Mouse (Mus musculus) midbrain, embryonic 15.5 days (tissue): ENCODE measurements at regions not wholly inside any gene's neighbourhood (a gene's known extent, or its start where the extent isn't known, plus 50 kb on each side); places are given as distances from the start of the nearest gene placed in this dataset.

Source experiments
- ATAC-seq: fragments of 200-750 bp; cut with Nextera tagmentation; replicated peaks from 2 replicates; pipeline ENCODE4 v1.8.0; 2017; ENCODE audit warnings: moderate TSS enrichment
- H3K27ac ChIP-seq: fragments of 300-500 bp; sonication (generic); 2 replicates; pipeline ENCODE4 v1.5.1; 2015; ENCODE audit warnings: mild to moderate bottlenecking, inconsistent platforms
- H3K27me3 ChIP-seq: fragments of 300-500 bp; sonication (generic); replicated peaks from 2 replicates; pipeline ENCODE4 v1.6.1; 2015; ENCODE audit warnings: inconsistent platforms
- H3K36me3 ChIP-seq: fragments of 300-500 bp; sonication (generic); replicated peaks from 2 replicates; pipeline ENCODE4 v1.6.1; 2015; ENCODE audit warnings: inconsistent platforms
- H3K4me1 ChIP-seq: fragments of 300-500 bp; sonication (generic); 2 replicates; pipeline ENCODE4 v1.6.1; 2015; ENCODE audit warnings: inconsistent platforms
- H3K4me2 ChIP-seq: fragments of 300-500 bp; sonication (generic); 2 replicates; pipeline ENCODE4 v1.6.1; 2015; ENCODE audit warnings: inconsistent platforms, mild to moderate bottlenecking, moderate library complexity
- H3K4me3 ChIP-seq: fragments of 300-500 bp; sonication (generic); 2 replicates; pipeline ENCODE4 v1.5.1; 2015; ENCODE audit warnings: mild to moderate bottlenecking, inconsistent platforms
- H3K9ac ChIP-seq: fragments of 300-500 bp; sonication (generic); 2 replicates; pipeline ENCODE4 v1.6.1; 2015; ENCODE audit warnings: mild to moderate bottlenecking, inconsistent platforms
- H3K9me3 ChIP-seq: fragments of 300-500 bp; sonication (generic); 2 replicates; pipeline ENCODE4 v1.6.1; 2016; ENCODE audit warnings: inconsistent platforms
- WGBS: fragments of 180-500 bp; shearing (Covaris S2); methylation state at CpG from one replicate; pipeline ENCODE4 v1.1.7; 2015; ENCODE audit warnings: mixed read lengths; 5-methylcytosine and 5-hydroxymethylcytosine counted together

GRCm38 (mm10) chr2:180396211-180396610 lies 59.8 kb upstream of the Slco4a1 start:
- no peak for ATAC-seq
- H3K36me3 ChIP-seq = no peaks in the 10 kb centered on the region
- no peaks in the 10 kb centered on the region for H3K4me1 ChIP-seq
- no peak overlapping the region for H3K9ac ChIP-seq
- no peak overlapping the region for H3K4me3 ChIP-seq
- no peaks in the 10 kb centered on the region for H3K9me3 ChIP-seq
- no peaks in the 10 kb centered on the region for H3K27me3 ChIP-seq
- H3K4me2 ChIP-seq = no peak overlapping the region
- WGBS = 67% methylated on average over 3 of the region's 3 CpGs
- no peak overlapping the region for H3K27ac ChIP-seq

GRCm38 (mm10) chr2:180395279-180396034 lies 60.6 kb upstream of the Slco4a1 start:
- WGBS = 63% methylated on average over 11 of the region's 11 CpGs
- H3K4me1 ChIP-seq = no peaks in the 10 kb centered on the region
- no peak overlapping the region for H3K4me3 ChIP-seq
- H3K36me3 ChIP-seq = no peaks in the 10 kb centered on the region
- H3K27ac ChIP-seq = no peak overlapping the region
- H3K9me3 ChIP-seq = no peaks in the 10 kb centered on the region
- no peak overlapping the region for H3K9ac ChIP-seq
- no peaks in the 10 kb centered on the region for H3K27me3 ChIP-seq
- no peak for ATAC-seq
- no peak overlapping the region for H3K4me2 ChIP-seq

- no peaks in the 10 kb centered on the region for H3K36me3 ChIP-seq
- H3K9ac ChIP-seq = no peak overlapping the region
- no peak overlapping the region for H3K4me2 ChIP-seq
- H3K4me3 ChIP-seq = no peak overlapping the region
- H3K4me1 ChIP-seq = no peaks in the 10 kb centered on the region
- peaks cover 14% of the 10 kb centered on the region; the same call in 1 of the 2 replicates for H3K27me3 ChIP-seq
- no peak for ATAC-seq
- H3K27ac ChIP-seq = no peak overlapping the region
- WGBS = 61% methylated on average over 16 of the region's 16 CpGs
- no peaks in the 10 kb centered on the region for H3K9me3 ChIP-seq
Observed at GRCm38 (mm10) chr2:180392846-180393700, 58.6 kb upstream of the Gata5 start.

- Histone ChIP-seq H3K9me3 (no peaks in the 10 kb centered on the region), H3K4me2 (no peak overlapping the region), H3K4me3 (no peak overlapping the region), H3K9ac (no peak overlapping the region), H3K27ac (no peak overlapping the region), H3K36me3 (no peaks in the 10 kb centered on the region), H3K4me1 (no peaks in the 10 kb centered on the region), H3K27me3 (peaks cover 18% of the 10 kb centered on the region)
- ATAC-seq = no peak
- 89% methylated on average over 6 of the region's 6 CpGs for WGBS
Observed at GRCm38 (mm10) chr2:180392298-180392697, 57.8 kb upstream of the Gata5 start.

- Histone ChIP-seq H3K27ac (no peak overlapping the region), H3K9ac (no peak overlapping the region), H3K4me3 (no peak overlapping the region), H3K36me3 (no peaks in the 10 kb centered on the region), H3K4me2 (no peak overlapping the region), H3K4me1 (peaks cover 4% of the 10 kb centered on the region), H3K27me3 (peaks cover 27% of the 10 kb centered on the region), H3K9me3 (no peaks in the 10 kb centered on the region)
- ATAC-seq = no peak
- 87% methylated on average over 3 of the region's 3 CpGs for WGBS
Observed at GRCm38 (mm10) chr2:180391349-180391748, 56.9 kb upstream of the Gata5 start.

GRCm38 (mm10) chr2:180390216-180390996 lies 55.9 kb upstream of the Gata5 start:
- Histone ChIP-seq H3K27me3 (peaks cover 32% of the 10 kb centered on the region), H3K27ac (no peak overlapping the region), H3K9ac (no peak overlapping the region), H3K9me3 (no peaks in the 10 kb centered on the region), H3K4me2 (no peak overlapping the region), H3K4me3 (no peak overlapping the region), H3K4me1 (peaks cover 11% of the 10 kb centered on the region), H3K36me3 (no peaks in the 10 kb centered on the region)
- ATAC-seq = no peak
- WGBS = 84% methylated on average over 15 of the region's 15 CpGs

GRCm38 (mm10) chr2:180389486-180389885 lies 55.0 kb upstream of the Gata5 start:
- WGBS = 31% methylated on average over 2 of the region's 2 CpGs
- Histone ChIP-seq H3K36me3 (no peaks in the 10 kb centered on the region), H3K4me2 (no peak overlapping the region), H3K27ac (no peak overlapping the region), H3K4me3 (no peak overlapping the region), H3K9ac (no peak overlapping the region), H3K27me3 (peaks cover 37% of the 10 kb centered on the region), H3K9me3 (no peaks in the 10 kb centered on the region), H3K4me1 (peaks cover 14% of the 10 kb centered on the region)
- ATAC-seq = no peak

GRCm38 (mm10) chr2:180389013-180389412 lies 54.5 kb upstream of the Gata5 start:
- H3K4me3 ChIP-seq = no peak overlapping the region
- WGBS = 45% methylated on average over 12 of the region's 12 CpGs

GRCm38 (mm10) chr2:180388122-180388521 lies 53.6 kb upstream of the Gata5 start:
- H3K4me2 ChIP-seq = no peak overlapping the region
- no peak for ATAC-seq
- no peak overlapping the region for H3K27ac ChIP-seq
- peaks cover 14% of the 10 kb centered on the region for H3K4me1 ChIP-seq
- H3K9me3 ChIP-seq = no peaks in the 10 kb centered on the region
- H3K27me3 ChIP-seq = peaks cover 40% of the 10 kb centered on the region
- no peak overlapping the region for H3K4me3 ChIP-seq
- H3K36me3 ChIP-seq = no peaks in the 10 kb centered on the region
- no peak overlapping the region for H3K9ac ChIP-seq
- WGBS = 75% methylated on average over 5 of the region's 5 CpGs

More at GRCm38 (mm10) chr2:180389013-180389412, 54.5 kb upstream of the Gata5 start:
- Histone ChIP-seq H3K27ac (no peak overlapping the region), H3K9ac (no peak overlapping the region), H3K4me2 (no peak overlapping the region), H3K36me3 (no peaks in the 10 kb centered on the region), H3K9me3 (no peaks in the 10 kb centered on the region), H3K27me3 (peaks cover 40% of the 10 kb centered on the region), H3K4me1 (peaks cover 14% of the 10 kb centered on the region)
- ATAC-seq = no peak

GRCm38 (mm10) chr2:180387305-180387704 lies 52.8 kb upstream of the Gata5 start:
- no peak overlapping the region for H3K27ac ChIP-seq
- peaks cover 14% of the 10 kb centered on the region for H3K4me1 ChIP-seq
- H3K27me3 ChIP-seq = peaks cover 40% of the 10 kb centered on the region
- ATAC-seq = no peak
- H3K9ac ChIP-seq = no peak overlapping the region
- no peak overlapping the region for H3K4me3 ChIP-seq
- H3K36me3 ChIP-seq = no peaks in the 10 kb centered on the region
- 40% methylated on average over 2 of the region's 2 CpGs for WGBS
- no peaks in the 10 kb centered on the region for H3K9me3 ChIP-seq
- no peak overlapping the region for H3K4me2 ChIP-seq

- Histone ChIP-seq H3K4me1 (peaks cover 14% of the 10 kb centered on the region), H3K4me3 (peak overlapping the region; percentile 44), H3K9me3 (no peaks in the 10 kb centered on the region), H3K4me2 (peak overlapping the region; percentile 80), H3K36me3 (no peaks in the 10 kb centered on the region), H3K27me3 (peaks cover 40% of the 10 kb centered on the region), H3K9ac (peak overlapping the region; percentile 34; the same call in 1 of the 2 replicates), H3K27ac (no peak overlapping the region)
- ATAC-seq = peak; percentile 57
- 0% methylated on average over 31 of the region's 35 CpGs for WGBS
Observed at GRCm38 (mm10) chr2:180385967-180386688, 51.6 kb upstream of the Gata5 start.
